Mouse (Mus musculus) cerebellum, postnatal 25 days (tissue): Measurements from ENCODE around the gene Kcns1.
"Not testable (repeated sequence)": the region's sequence is repeated elsewhere in the genome, so short reads cannot be mapped to it uniquely, and the experiment has no call there.

Experiments used
- DNase-seq, 2 experiments: peaks; one replicate each; pipeline ENCODE4 v3.0.0; 2021; ENCODE audit warnings: mixed read lengths in 2 of 2

Kcns1 gene

GRCm38 (mm10) chr2:164170902-164171301 is at the start of gene Kcns1:
TSS of gene Kcns1 (minus strand) at chr2:164171113.
- peak in 1 of 2 experiments; percentile 30 for DNase-seq

GRCm38 (mm10) chr2:164219295-164219694 is 48.4 kb upstream of the Kcns1 start:
- no peak for DNase-seq

- DNase-seq = peak in 1 of 2 experiments; percentile 11
Measured at GRCm38 (mm10) chr2:164212711-164213110, 41.8 kb upstream of the Kcns1 start.

GRCm38 (mm10) chr2:164210892-164211291 is 40.0 kb upstream of the Kcns1 start:
- no peak for DNase-seq

GRCm38 (mm10) chr2:164206676-164207075 is 35.8 kb upstream of the Kcns1 start:
- DNase-seq = peak; percentile 70 to 77

- DNase-seq = not testable (repeated sequence)
Measured at GRCm38 (mm10) chr2:164206011-164206410, 35.1 kb upstream of the Kcns1 start.

- DNase-seq = no peak
Measured at GRCm38 (mm10) chr2:164199626-164200327, 28.9 kb upstream of the Kcns1 start, which contains the start of gene Wfdc15a. TSS of gene Wfdc15a (minus strand) at chr2:164200130.

- no peak for DNase-seq
Measured at GRCm38 (mm10) chr2:164196700-164196990, 25.7 kb upstream of the Kcns1 start.

- DNase-seq = no peak
Measured at GRCm38 (mm10) chr2:164195971-164196699, 25.2 kb upstream of the Kcns1 start.

- DNase-seq = no peak
Measured at GRCm38 (mm10) chr2:164194959-164195630, 24.2 kb upstream of the Kcns1 start.

- DNase-seq = no peak
Measured at GRCm38 (mm10) chr2:164192279-164192678, 21.4 kb upstream of the Kcns1 start.

GRCm38 (mm10) chr2:164190576-164190975 is 19.7 kb upstream of the Kcns1 start, which contains the start of gene Wfdc12:
TSS of gene Wfdc12 (minus strand) at chr2:164190608.
- no peak for DNase-seq

GRCm38 (mm10) chr2:164188722-164189121 is 17.8 kb upstream of the Kcns1 start:
- peak in 1 of 2 experiments; percentile 28 for DNase-seq

GRCm38 (mm10) chr2:164184145-164184719 is 13.3 kb upstream of the Kcns1 start:
- DNase-seq = no peak

- no peak for DNase-seq
Measured at GRCm38 (mm10) chr2:164183340-164183739, 12.4 kb upstream of the Kcns1 start.

GRCm38 (mm10) chr2:164182692-164183255 is 11.9 kb upstream of the Kcns1 start, which contains the start of gene Wfdc5:
TSS of gene Wfdc5 (minus strand) at chr2:164182742.
- no peak for DNase-seq

GRCm38 (mm10) chr2:164180770-164181169 is 9.9 kb upstream of the Kcns1 start:
- DNase-seq = no peak

GRCm38 (mm10) chr2:164180124-164180523 is 9.2 kb upstream of the Kcns1 start:
- DNase-seq = peak; percentile 20 to 47

- no peak for DNase-seq
Measured at GRCm38 (mm10) chr2:164177831-164178230, 6.9 kb upstream of the Kcns1 start.

GRCm38 (mm10) chr2:164175850-164176249 is 4.9 kb upstream of the Kcns1 start:
- DNase-seq = no peak

- DNase-seq = peak; percentile 37 to 48
Measured at GRCm38 (mm10) chr2:164174649-164175395, 3.9 kb upstream of the Kcns1 start.

- no peak for DNase-seq
Measured at GRCm38 (mm10) chr2:164173394-164173793, 2.5 kb upstream of the Kcns1 start.
